10 mouse cellular contexts compared by ENCODE assay signal in genomic region chr11:80494852-80495251, GRCm38 (mm10).
"Had no signal": no experiment of that assay in that cellular context is flagged by ENCODE, and none has a peak within 500 bp of the region (broad histone marks: within the 10 kb centered on the region; RNA-seq: fewer than 3 reads in every experiment).

No protein-coding gene starts in this region.

- H3K9ac ChIP-seq: kidney, embryonic 15.5 days; liver, embryonic 12.5 days; lung, embryonic 15.5 days had no signal

- DNase-seq: kidney, adult 11 months; kidney, postnatal 14 days; lung, postnatal 14 days; right cerebral cortex, postnatal 14 days; thymus, postnatal 14 days had no signal

- H3K27ac ChIP-seq: kidney, embryonic 15.5 days; limb, embryonic 10.5 days; liver, embryonic 12.5 days; lung, embryonic 15.5 days; macrophage had no signal

- H3K36me3 ChIP-seq: kidney, embryonic 15.5 days; limb, embryonic 10.5 days; liver, embryonic 12.5 days; lung, embryonic 15.5 days had no signal

- H3K4me3 ChIP-seq: kidney, embryonic 15.5 days; limb, embryonic 10.5 days; liver, embryonic 12.5 days; lung, embryonic 15.5 days had no signal

- H3K9me3 ChIP-seq: kidney, embryonic 15.5 days; limb, embryonic 10.5 days; liver, embryonic 12.5 days; lung, embryonic 15.5 days had no signal

- H3K4me2 ChIP-seq: kidney, embryonic 15.5 days; liver, embryonic 12.5 days; lung, embryonic 15.5 days had no signal

- ATAC-seq: liver, embryonic 12.5 days had no signal

- H3K27me3 ChIP-seq: kidney, embryonic 15.5 days; liver, embryonic 12.5 days; lung, embryonic 15.5 days had no signal
